Mouse (Mus musculus) stomach, embryonic 14.5 days (tissue): ENCODE data around the gene H2-Eb1. TPM values are rescaled to one million over a fixed set of nuclear protein-coding genes. Genes with fewer than 3 reads are reported as not detected.
A peak's percentile ranks its signal among the peaks of the same experiment; 100 is the strongest.

Source experiments
- ATAC-seq: fragments of 200-750 bp; cut with Nextera tagmentation; 2 replicates; pipeline ENCODE4 v1.8.0; 2017; ENCODE audit warnings: low read depth, moderate TSS enrichment; ENCODE audit not compliant: insufficient number of reproducible peaks, insufficient read depth, low FRiP score
- H3K27ac ChIP-seq: fragments of 300-500 bp; sonication (generic); 2 replicates; pipeline ENCODE4 v1.5.1; 2014; ENCODE audit warnings: mild to moderate bottlenecking, low read length, moderate library complexity, mixed read lengths
- H3K27me3 ChIP-seq: fragments of 300-500 bp; sonication (generic); 2 replicates; pipeline ENCODE4 v1.6.1; 2014; ENCODE audit warnings: low read length, control low read depth, mixed read lengths; ENCODE audit not compliant: control insufficient read depth, insufficient read depth
- H3K36me3 ChIP-seq: fragments of 300-500 bp; sonication (generic); 2 replicates; pipeline ENCODE4 v1.6.1; 2014; ENCODE audit warnings: mild to moderate bottlenecking, control low read depth, low read length, moderate library complexity, mixed read lengths; ENCODE audit not compliant: control insufficient read depth, insufficient read depth
- H3K4me1 ChIP-seq: fragments of 300-500 bp; sonication (generic); 2 replicates; pipeline ENCODE4 v1.6.1; 2014; ENCODE audit warnings: low read length, control low read depth, mixed read lengths; ENCODE audit not compliant: control insufficient read depth, insufficient read depth
- H3K4me2 ChIP-seq: fragments of 300-500 bp; sonication (generic); replicated peaks from 2 replicates; pipeline ENCODE4 v1.6.1; 2014; ENCODE audit warnings: low read depth, low read length, control low read depth
- H3K4me3 ChIP-seq: fragments of 300-500 bp; sonication (generic); 2 replicates; pipeline ENCODE4 v1.5.1; 2014; ENCODE audit warnings: low read depth, low read length, control low read depth
- H3K9ac ChIP-seq: fragments of 300-500 bp; sonication (generic); replicated peaks from 2 replicates; pipeline ENCODE4 v1.6.1; 2014; ENCODE audit warnings: low read depth, mild to moderate bottlenecking, control low read depth, low read length, moderate library complexity, mixed read lengths
- H3K9me3 ChIP-seq: fragments of 300-500 bp; sonication (generic); 2 replicates; pipeline ENCODE4 v1.6.1; 2016; ENCODE audit warnings: low read depth, low read length, control low read depth; ENCODE audit not compliant: control insufficient read depth
- WGBS: fragments of 180-500 bp; shearing (Covaris S2); extraction: QIAGEN DNeasy Blood & Tissue Kit; methylation state at CpG from one replicate; pipeline ENCODE4 v1.1.7; 2014; 5-methylcytosine and 5-hydroxymethylcytosine counted together
- polyA plus RNA-seq: library from polyadenylated mRNA; unstranded; fragments of >200 nt; fragmentation: Nextera tagmentation; extraction: Ambion mirVana; gene quantifications from 2 replicates; pipeline ENCODE4 v1.2.1, GENCODE M21; 2014

H2-Eb1 gene
- polyA plus RNA-seq, 1 experiment from 2014 or later: 2.8 TPM

GRCm38 (mm10) chr17:34293533-34293932, 12.1 kb upstream of the H2-Eb1 start:
- no peaks in the 10 kb centered on the region for H3K36me3 ChIP-seq
- H3K9ac ChIP-seq: no peak overlapping the region
- H3K9me3 ChIP-seq: no peaks in the 10 kb centered on the region
- no peak overlapping the region for H3K4me2 ChIP-seq
- H3K4me3 ChIP-seq: no peak overlapping the region
- WGBS: 53% methylated on average over 2 of the region's 2 CpGs
- no peaks in the 10 kb centered on the region for H3K27me3 ChIP-seq
- no peaks in the 10 kb centered on the region; the same call in 1 of the 2 replicates for H3K4me1 ChIP-seq
- H3K27ac ChIP-seq: no peak overlapping the region
- ATAC-seq: no peak

DNA sequence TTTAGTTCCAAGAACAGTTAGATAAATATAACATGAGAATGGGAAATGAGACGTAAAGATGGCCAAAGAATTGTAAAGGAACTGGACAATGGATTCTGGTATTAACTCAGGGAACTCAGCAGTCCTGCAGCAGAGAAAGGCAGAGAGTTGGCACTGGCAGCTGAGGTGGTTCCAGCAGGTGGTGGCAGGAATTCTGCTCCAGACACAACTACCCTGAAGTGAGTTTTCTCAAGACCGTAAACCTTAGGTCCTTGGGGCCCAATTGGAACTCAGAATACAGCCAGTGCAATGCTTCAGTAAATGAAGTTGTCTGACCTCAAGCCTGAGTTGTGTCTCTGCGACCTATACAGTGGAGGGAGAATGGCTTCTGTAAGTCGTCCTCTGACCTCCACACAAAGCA, 11.4 kb upstream of the H2-Eb1 start:
- Histone ChIP-seq H3K27me3 (no peaks in the 10 kb centered on the region), H3K9ac (no peak overlapping the region), H3K4me1 (no peaks in the 10 kb centered on the region; the same call in 1 of the 2 replicates), H3K36me3 (no peaks in the 10 kb centered on the region), H3K9me3 (no peaks in the 10 kb centered on the region), H3K27ac (no peak overlapping the region), H3K4me2 (no peak overlapping the region), H3K4me3 (no peak overlapping the region)
- 64% methylated on average over 4 of the region's 4 CpGs for WGBS
- no peak for ATAC-seq

DNA sequence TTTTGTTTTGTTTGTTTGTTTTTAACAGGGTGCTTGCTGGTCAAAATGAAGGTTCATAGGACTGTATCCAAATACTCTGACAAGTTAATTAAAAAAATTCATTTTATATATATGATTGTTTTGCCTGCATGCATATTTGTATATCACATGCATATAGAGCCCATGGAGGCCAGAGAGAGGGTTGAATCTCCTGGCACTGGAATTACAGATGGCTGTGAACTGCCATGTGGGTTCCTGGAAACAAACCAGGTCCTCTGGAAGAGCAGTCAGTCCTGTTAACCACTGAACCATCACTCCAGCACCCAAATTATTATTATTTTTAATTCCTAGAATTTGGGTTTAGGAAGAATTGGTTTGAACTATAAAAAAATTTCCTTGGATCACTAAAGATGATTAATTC, 10.4 kb upstream of the H2-Eb1 start:
- no peak overlapping the region for H3K4me3 ChIP-seq
- ATAC-seq: no peak
- no peak overlapping the region for H3K27ac ChIP-seq
- H3K36me3 ChIP-seq: no peaks in the 10 kb centered on the region
- no peaks in the 10 kb centered on the region for H3K27me3 ChIP-seq
- no peak overlapping the region for H3K4me2 ChIP-seq
- H3K9me3 ChIP-seq: no peaks in the 10 kb centered on the region
- no peak overlapping the region for H3K9ac ChIP-seq
- no peaks in the 10 kb centered on the region; the same call in 1 of the 2 replicates for H3K4me1 ChIP-seq

GRCm38 (mm10) chr17:34295891-34296794, 9.5 kb upstream of the H2-Eb1 start:
- Histone ChIP-seq H3K27ac (no peak overlapping the region), H3K9ac (no peak overlapping the region), H3K4me2 (peak overlapping the region; percentile 41), H3K36me3 (no peaks in the 10 kb centered on the region), H3K9me3 (no peaks in the 10 kb centered on the region), H3K4me1 (no peaks in the 10 kb centered on the region; the same call in 1 of the 2 replicates), H3K27me3 (no peaks in the 10 kb centered on the region), H3K4me3 (peak overlapping the region; percentile 19; the same call in 1 of the 2 replicates)
- WGBS: 22% methylated on average over 23 of the region's 23 CpGs
- ATAC-seq: peak; percentile 75; the same call in 1 of the 2 replicates

- no peaks in the 10 kb centered on the region for H3K36me3 ChIP-seq
- 71% methylated on average over 3 of the region's 3 CpGs for WGBS
- H3K4me1 ChIP-seq: no peaks in the 10 kb centered on the region; the same call in 1 of the 2 replicates
- no peak overlapping the region for H3K27ac ChIP-seq
- no peak overlapping the region for H3K9ac ChIP-seq
- H3K27me3 ChIP-seq: no peaks in the 10 kb centered on the region
- H3K4me3 ChIP-seq: no peak overlapping the region
- no peak for ATAC-seq
- H3K9me3 ChIP-seq: no peaks in the 10 kb centered on the region
- H3K4me2 ChIP-seq: no peak overlapping the region
Measured at GRCm38 (mm10) chr17:34299356-34299755, 6.3 kb upstream of the H2-Eb1 start.

GRCm38 (mm10) chr17:34300071-34300470, 5.6 kb upstream of the H2-Eb1 start:
- ATAC-seq: no peak
- Histone ChIP-seq H3K36me3 (no peaks in the 10 kb centered on the region), H3K4me2 (no peak overlapping the region), H3K9me3 (no peaks in the 10 kb centered on the region), H3K4me3 (no peak overlapping the region), H3K4me1 (no peaks in the 10 kb centered on the region; the same call in 1 of the 2 replicates), H3K9ac (no peak overlapping the region), H3K27ac (no peak overlapping the region), H3K27me3 (no peaks in the 10 kb centered on the region)
- WGBS: 77% methylated on average over 8 of the region's 8 CpGs

DNA sequence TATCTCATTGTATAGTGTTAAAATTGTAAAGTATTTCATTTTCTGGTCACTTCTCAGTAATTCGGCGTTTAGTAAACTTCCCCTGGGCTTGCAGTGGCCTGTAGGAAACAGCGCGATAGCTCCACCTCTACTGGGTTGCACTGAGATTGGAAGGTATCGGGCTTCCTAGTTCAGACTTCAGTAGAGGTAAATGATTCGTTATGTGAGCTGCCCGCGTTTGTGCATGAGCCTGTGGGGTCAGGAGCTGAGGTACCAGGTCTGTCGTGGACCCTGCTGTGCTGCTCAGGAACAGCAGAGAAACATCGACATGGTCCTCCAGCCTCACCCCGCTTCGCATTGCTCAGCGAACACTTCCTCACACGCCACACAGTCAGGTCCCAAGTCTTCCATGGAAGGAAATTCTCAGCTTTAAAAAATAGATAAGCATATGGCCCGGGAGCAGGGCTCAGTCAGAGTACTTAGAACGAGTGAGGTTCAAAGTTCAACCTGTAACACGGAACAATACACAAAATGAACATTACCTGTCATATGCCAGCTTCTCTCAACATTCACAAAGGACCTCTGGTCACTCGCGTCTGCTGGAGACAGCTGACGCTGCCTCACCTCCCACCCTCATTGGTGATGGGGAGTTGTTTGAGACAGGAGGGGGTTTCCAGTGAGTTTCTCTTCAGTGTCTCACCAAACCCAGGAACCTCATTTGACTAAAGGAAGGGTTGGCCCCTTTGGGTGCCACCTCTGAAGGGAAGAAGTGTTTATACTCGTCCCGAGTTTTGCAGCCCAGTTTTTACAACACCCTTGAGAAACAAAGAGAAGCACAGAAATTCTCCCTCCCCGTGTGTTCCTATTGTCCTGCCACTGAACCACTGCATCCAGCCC, 4.7 kb upstream of the H2-Eb1 start:
- Histone ChIP-seq H3K4me3 (no peak overlapping the region), H3K9me3 (no peaks in the 10 kb centered on the region), H3K27ac (no peak overlapping the region), H3K9ac (no peak overlapping the region), H3K36me3 (no peaks in the 10 kb centered on the region), H3K4me2 (no peak overlapping the region), H3K4me1 (no peaks in the 10 kb centered on the region; the same call in 1 of the 2 replicates), H3K27me3 (no peaks in the 10 kb centered on the region)
- whole genome bisulfite sequencing: 73% methylated on average over 23 of the region's 23 CpGs
- ATAC-seq: no peak

- H3K36me3 ChIP-seq: no peaks in the 10 kb centered on the region
- H3K9ac ChIP-seq: no peak overlapping the region
- H3K4me1 ChIP-seq: no peaks in the 10 kb centered on the region
- no peaks in the 10 kb centered on the region for H3K9me3 ChIP-seq
- H3K27me3 ChIP-seq: no peaks in the 10 kb centered on the region
- ATAC-seq: no peak
- no peak overlapping the region for H3K4me2 ChIP-seq
- 82% methylated on average over 4 of the region's 4 CpGs for WGBS
- H3K4me3 ChIP-seq: no peak overlapping the region
- H3K27ac ChIP-seq: no peak overlapping the region
Measured at GRCm38 (mm10) chr17:34301670-34302190, 3.9 kb upstream of the H2-Eb1 start.
